Mouse (Mus musculus): Measurements from ENCODE around the gene Chst8. TPM values are rescaled to one million over a fixed set of nuclear protein-coding genes. Genes with fewer than 3 reads are reported as not detected.

Chst8 gene
- total RNA-seq, 2 experiments from 2014 or later, result 0.25 to 0.65 TPM

DNA sequence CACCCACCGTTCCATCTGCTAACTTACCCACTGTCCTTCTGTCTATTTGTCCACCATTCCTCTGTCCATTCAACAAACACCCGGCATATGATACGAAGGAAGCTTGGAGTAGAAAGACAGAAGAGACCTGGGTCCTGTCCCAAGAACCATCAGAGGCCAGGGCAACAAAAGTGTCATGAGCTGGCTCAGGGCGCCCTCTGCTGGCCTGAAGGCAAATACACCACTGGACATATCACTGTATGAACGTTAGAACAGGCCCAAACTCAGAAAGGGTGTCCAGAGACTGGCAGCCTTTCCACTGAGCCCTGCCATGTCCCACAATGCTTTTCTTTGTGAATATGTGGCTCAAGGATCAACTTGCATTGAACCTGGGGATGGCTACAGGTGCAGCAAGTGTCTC is 92.9 kb downstream of the Chst8 start:
- intact Hi-C loops (cut with DNase I), result loop anchor here (1.0 to 2.0 kb wide), 3 partner anchors 43 to 453 kb away; no protein-coding TSS in a partner anchor
- DNase-seq, result peak; percentile 75 to 80

DNA sequence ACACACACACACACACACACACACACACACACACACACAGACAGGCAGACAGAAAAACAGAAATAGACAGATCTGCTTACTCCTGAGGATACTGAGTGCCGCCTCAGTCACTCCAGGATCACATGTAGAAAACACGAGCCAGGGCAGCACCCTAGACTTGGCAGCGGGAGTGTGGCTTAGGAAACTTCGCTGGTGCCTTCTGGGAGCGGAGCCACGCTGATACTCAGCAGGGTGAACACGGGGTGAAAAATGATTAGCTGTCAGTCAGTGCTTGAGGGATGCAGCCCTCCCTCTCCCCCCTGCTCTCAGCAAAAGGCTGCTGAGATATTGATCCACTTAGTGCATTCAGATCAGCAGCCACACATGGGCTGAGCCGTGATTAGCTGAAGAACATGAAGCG is 93.9 kb downstream of the Chst8 start:
- DNase-seq, result peak; percentile 69 to 75
- intact Hi-C loops (cut with DNase I), result loop anchor here (1.0 to 2.0 kb wide), 3 partner anchors 42 to 454 kb away; no protein-coding TSS in a partner anchor

DNA sequence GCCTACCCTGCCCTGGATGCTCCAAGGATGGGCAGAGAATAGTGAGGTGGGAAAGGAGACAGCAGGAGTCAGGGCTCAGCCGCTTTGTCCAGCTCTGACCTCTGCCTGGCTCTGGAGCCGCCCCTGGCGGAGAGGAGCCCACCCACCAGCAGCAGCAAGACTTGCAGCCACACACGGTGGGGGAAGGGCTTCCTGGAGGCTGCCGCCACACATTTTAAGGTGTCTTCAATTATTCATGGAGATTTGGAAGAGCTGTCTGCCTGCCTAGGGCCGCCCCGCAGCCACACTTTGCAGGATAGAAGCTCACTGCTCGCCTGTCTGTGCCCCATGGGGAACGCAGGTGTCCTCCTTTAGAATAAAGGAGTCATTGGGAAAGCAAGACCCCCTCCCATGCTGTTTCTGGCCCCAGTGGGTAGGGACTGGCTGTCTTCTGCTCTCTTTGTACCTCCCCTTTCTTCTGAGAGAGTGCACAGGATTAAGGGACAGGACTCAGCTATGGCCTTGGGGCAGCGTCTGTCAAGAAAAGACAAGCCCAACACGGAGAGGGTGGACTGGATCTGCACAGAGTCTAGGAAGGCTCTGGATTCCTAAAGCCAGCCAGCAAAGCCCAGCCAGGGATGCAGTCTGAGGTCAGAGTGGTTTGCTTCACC is 95.2 kb downstream of the Chst8 start:
- intact Hi-C loops (cut with DNase I), result no loop called here
- DNase-seq, result no peak

DNA sequence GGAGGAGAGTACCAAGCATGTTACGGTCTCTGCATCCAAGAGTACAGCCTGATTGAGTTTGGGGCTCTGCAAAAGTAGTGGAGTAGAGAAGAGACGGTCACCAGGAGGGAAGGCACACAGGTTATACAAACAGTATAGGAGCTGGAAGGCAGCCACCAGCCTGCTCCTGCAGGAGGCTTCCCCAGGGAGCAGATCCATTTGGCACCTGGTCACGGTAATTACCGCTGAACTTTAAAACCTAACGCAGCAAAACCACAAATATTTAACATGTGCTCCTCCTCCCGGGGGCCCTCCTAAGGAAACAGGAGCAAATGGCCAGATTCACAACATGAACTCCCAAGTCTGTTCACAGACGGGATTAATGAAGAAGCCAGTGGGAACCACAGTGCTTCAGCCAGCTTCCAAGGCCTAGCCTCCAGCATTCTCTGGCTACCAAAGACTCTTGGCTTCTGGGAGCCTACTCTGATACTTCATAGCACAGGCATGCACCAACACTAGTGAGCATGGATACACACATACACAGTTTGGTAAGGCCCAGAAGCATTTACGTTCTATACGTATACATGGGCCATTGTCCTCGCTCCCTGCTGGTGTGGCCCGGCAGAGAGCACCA is 97.6 kb downstream of the Chst8 start:
- intact Hi-C loops (cut with DNase I), result no loop called here
- no peak for DNase-seq

DNA sequence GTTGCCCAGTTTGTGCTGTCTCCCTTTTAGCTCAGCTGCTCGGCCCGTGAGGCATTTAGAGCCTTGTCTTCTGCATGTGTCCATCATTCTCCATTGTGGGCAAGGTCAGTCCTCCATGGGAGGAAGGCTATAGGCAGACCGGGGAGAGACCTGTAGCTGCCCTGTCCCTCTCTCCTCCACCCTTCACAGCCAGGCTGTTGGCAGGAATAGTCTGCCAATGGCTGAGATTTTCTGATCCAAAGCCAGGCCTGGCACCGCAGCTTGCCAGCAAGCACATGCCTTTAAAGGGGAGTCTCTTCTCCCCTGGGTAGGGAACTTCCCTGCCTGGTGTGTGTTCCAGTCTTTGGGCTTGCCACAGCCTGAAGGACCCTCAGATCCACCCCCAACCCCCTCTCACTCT is 103.4 kb downstream of the Chst8 start:
- intact Hi-C loops (cut with DNase I), result loop anchor here (2.0 kb wide), 1 partner anchor 28 kb away; no protein-coding TSS in a partner anchor
- DNase-seq, result peak; percentile 78 to 80

DNA sequence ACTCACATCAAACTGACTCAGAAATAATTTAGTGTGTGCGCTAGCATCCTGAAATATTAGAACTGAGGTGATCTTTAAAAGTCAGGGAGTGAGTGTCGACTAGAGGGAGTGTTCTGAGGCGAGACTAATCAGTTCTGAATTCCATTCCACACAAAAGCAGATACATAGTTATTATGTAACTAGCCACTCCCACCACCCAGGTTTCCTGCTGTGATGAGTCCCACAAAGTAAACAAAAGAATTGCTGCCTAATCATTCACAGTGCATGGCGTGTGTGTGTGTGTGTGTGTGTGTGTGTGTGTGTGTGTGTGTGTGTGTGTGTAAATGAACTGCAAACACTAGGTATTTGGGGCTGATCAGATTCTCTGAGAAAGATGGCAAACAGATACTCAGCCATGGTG is 108.1 kb downstream of the Chst8 start:
- no peak for DNase-seq
- intact Hi-C loops (cut with DNase I), result no loop called here

DNA sequence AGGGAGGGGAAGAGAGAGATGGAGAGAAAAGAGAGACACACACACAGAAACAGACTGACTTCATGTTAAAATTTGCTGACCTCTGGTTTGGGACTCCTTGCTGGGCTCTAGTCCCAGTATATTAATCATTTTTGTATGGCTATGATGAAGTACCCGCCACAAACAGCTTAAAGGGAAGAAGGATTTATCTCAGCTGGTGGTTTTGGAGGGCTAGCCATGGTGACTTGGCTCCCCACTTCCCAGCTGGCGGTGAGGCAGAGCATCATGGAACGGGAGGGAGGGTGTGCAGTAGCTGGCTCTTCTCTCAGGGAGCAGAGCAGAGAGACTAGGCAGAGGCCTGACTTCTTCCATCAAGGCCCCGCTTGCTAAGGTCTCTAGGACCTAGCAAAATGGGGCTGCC is 109.1 kb downstream of the Chst8 start:
- no peak for DNase-seq

DNA sequence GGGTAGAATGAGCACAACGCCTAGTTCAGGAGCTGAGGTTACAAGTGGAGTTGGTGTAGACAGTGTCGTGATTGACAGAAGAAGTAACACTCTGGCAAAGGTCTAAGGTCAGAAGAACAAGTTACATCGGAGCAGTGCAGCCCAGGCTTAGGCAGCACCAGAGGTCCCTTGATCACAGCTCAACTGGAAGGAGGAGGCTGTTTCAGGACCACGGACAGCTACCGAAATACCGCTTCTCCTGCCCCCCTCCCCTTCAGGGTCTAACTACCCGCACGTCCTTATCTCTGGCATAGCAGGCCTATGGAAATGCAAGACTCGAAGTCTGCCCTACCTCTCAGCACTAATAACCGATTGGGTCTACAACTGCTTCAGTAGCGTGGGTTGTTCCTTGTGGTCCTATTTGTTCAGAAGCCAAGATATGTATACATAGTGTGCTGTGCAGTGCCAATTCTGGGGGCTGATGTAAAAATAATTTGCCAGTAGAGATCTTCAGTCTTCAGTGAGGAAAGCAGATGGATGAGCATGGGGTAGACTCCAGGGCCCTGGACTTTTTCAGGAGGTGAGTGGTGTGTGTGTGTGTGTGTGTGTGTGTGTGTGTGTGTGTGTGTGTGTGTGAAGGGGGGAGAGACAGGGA is 109.7 kb downstream of the Chst8 start:
- intact Hi-C loops (cut with DNase I), result no loop called here
- peak; percentile 40 to 65 for DNase-seq

More for the DNA sequence above, 109.1 kb downstream of the Chst8 start:
- intact Hi-C loops (cut with DNase I), result no loop called here

DNA sequence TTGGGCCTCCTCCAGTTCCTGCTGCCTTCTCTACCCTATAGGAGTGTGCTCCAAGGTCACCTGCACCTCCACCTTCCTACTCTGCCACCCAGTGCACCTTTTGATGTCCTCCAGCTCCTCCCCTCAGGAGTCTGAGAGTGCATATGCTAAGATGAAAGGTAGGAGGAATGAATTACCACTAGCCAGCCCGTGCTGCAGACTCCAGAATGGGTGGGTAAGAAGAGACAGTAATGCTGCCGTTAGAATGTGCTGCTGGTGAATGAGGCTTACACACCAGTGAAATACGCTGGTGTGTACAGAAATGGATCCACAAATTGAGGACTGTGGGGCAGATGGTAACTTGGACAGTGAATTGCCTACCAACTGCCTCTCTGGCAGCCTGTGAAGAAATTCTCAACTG is 112.6 kb downstream of the Chst8 start:
- DNase-seq, result no peak
- intact Hi-C loops (cut with DNase I), result no loop called here

DNA sequence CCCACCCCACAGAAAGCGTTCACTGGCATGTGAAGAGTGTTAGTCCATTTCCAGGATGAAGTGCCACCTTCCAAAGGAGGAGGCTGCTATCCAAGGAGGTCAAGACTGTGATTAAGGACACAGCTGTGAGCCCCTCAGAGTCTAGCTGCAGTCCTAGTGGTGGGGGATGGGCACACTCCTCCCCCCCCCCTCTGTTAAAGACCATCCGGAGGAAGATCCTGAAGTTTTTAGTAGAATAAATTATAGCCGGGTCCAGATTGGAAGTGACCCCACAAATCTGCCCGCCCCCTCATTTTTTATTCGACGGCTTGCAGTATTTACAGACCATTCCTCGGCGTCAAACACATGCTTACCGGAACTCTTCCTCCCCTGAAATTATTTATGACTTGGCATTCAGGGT is 114.3 kb downstream of the Chst8 start:
- intact Hi-C loops (cut with DNase I), result no loop called here

DNA sequence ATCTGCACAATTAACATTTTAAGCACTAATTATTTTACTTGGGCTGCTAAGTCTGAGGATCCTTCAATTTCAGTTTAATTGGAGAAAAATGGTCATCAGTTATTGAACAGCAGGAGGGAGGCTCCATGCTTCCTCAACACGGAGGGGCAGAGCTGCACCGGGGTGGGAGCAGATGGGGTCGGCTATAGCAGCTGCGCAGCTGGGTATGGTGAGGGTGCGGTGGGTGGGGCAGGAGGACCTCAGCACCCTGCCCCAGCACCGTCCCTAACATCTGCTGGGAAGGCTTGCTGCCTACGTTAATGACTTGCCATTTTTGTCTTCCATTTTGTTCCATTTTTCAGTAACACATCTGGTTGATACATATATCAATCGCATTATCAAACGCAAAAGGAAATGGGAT is 116.4 kb downstream of the Chst8 start:
- no peak for DNase-seq
- intact Hi-C loops (cut with DNase I), result no loop called here

More for the DNA sequence above, 114.3 kb downstream of the Chst8 start:
- DNase-seq, result no peak

DNA sequence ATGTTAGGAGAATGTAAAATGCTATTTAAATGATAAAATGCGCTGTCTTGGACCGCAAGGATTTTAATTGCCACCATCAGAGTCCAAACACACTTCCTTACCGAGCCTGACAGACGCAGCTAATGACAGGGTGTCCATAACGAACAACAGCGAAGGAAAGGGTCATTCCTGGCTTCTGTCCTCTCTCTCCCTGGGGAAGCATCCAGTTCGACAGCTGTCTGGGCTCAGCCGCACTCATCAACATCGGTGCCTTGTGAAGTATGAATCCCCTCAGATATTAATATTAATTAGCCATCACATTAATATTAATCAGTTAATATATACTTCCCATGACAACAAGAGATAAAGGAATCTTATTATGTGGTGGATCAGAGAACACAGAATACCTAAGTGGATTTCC is 117.6 kb downstream of the Chst8 start:
- intact Hi-C loops (cut with DNase I), result no loop called here
- no peak for DNase-seq

DNA sequence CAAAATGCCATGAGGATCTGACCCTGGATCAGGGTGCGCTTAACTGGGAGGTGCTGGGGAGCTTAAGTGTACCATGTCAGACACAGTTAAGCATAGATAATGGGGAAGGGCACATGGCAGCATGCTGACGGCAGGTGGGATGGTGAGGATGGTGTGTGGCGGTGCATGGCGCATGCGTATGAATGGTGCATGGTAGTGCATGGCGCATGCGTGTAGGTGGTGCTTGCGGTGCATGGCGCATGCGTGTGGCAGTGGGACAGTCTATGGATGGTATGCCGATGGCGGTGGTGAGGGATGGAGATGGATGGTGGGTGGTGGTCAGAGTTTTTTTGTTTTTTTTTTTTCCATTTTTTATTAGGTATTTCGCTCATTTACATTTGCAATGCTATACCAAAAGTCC is 118.6 kb downstream of the Chst8 start:
- DNase-seq, result no peak
- intact Hi-C loops (cut with DNase I), result no loop called here

DNA sequence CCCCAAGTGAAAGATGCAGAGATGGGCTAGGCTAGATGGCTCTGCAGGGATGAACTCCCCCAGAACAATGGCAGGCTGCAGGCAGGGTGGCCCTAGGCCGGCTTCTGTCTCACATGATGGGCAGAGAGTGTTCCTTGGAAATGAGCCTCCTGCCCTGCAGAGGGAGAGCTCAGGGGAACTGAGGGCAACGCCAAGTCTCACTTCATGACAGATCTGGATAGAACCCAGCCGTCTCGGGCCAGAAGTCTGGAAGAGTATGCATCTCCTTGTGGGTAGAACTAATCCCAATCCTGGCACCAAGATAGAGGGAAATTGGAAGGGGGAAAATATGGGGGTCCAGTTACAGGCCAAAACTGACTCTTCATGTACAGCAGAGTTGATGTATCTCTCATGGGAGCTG is 119.4 kb downstream of the Chst8 start:
- intact Hi-C loops (cut with DNase I), result no loop called here
- DNase-seq, result no peak

DNA sequence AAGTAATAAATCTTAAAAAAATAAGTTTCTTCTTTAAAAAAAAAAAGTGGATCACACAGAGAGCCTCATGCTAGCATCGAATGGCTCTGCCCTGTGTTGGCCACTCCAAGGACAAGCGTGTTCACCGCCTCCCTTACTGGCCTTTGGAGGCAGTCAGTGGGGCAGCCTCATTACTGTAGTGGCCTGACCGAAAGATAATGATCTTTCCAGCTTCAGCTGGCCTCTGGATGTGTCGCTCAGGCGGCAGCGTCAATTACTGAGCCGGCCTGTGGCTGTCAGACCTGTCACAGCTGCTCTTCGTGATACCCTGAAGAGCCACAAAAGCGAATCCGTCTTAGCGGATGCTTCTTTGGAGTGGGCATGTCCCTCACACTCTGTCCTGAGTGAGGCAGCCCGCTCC is 122.4 kb downstream of the Chst8 start:
- intact Hi-C loops (cut with DNase I), result no loop called here
- DNase-seq, result no peak

DNA sequence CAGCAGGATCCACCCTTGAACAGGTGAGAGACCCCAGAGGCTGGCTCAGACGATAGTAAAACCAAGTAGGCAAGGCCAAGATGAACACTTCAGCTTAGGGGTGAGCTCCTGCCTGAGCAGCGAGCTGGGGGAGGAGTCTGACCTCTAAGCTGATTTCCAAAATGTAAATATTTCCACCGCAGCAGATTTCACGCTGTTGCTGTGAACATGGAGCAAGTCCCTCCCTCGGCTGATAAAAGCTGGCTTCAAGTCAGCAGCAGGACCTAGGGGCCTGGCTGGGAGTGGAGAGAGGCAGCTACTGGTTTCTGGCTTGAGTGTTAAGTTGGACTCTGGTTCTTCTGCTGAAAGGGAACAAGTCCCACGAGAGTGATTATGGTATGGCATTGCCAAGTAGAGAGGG is 123.5 kb downstream of the Chst8 start:
- intact Hi-C loops (cut with DNase I), result no loop called here
- peak in 1 of 2 experiments; percentile 26 for DNase-seq

DNA sequence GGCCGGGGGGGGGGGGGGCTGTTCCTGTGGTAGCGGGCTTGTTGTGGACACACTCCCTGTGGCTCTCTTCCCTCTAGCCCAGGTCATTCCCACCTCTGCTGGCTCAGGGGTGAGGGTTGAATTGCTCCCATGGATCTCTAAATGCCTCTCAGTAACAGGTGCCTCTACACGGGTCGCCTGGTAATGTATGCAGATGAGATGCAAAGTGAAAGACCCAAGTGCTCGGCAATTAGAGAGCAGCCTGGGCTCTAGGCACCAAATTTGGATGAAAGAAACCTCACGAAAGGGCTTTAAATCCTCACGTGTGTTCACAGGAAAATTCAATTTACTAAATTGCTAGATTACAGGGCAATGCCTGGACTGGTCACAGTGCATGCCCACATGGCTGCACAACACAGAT is 126.7 kb downstream of the Chst8 start:
- intact Hi-C loops (cut with DNase I), result no loop called here
- DNase-seq, result no peak

DNA sequence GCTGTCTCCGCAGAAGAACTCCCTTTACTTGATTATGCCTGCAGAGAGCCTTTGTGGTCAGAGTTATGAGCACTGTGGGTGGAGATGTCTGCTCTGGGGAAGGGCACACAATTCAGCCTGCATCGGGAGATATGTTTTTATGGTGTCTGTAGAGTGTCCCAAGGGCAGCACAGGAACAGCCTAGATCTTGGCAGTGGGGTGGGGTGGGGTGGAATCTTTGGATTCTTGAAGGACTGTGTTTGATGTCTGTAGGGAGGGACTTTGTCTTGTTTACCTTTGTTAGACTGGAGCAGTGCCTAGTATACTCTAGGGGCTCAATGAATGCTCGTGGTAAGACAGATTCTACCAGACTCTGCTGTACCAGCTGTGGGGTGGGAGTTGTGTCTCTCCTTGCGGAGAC is 127.3 kb downstream of the Chst8 start:
- no peak for DNase-seq
- intact Hi-C loops (cut with DNase I), result no loop called here

DNA sequence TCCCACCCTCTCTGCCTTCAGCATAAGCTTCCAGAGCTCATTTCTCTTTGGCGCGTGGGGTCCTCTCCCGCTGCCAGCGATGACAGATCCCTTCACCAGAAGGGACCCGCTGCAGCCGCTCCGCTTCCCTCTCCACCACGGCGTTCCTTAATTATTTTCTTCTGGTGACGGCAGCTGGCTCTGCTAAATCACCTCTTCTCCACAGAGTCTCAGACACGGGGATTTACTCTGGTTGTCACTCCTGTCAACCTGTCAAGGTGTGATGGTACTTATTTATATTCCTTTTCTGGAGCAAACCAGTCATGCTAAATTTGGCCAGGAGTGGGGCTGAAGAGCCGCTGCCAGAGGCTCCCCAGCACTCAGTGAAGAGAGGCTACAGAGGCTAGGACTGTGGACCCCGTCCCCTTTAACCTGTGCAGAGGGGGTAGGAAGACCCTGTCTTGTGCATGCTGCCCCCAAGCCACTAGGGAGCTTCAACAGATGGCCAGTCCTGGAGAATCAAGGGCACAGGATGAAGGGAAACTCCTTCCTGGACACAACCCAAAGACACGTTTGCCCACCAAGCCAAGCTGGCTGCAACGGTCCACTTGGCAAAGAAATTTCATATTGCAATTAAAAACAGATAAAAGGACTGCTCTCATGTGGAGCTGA is 131.6 kb downstream of the Chst8 start:
- intact Hi-C loops (cut with DNase I), result loop anchor here (2.0 kb wide), 1 partner anchor 28 kb away; no protein-coding TSS in a partner anchor
- no peak for DNase-seq

DNA sequence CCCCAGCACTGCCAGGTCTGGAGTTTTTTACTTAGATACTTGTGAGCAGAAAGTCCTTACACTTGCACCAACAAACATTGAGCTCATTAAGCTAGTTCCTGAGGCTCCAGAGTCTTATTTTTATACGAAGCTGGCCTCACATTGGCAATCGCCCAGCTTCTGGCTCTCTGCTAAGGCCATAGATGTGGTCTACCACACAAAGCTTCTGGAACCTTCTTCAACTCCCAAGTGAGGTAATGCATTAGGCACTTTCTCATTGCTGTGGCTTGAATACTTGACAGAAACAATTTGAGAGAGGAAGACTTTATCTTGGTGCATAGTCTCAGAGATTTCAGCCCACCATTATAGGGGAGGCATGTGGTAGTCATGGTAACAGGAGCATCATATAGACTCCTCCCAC is 132.6 kb downstream of the Chst8 start:
- no peak for DNase-seq
- intact Hi-C loops (cut with DNase I), result loop anchor here (2.0 to 5.0 kb wide), 2 partner anchors 29 to 347 kb away; no protein-coding TSS in a partner anchor

DNA sequence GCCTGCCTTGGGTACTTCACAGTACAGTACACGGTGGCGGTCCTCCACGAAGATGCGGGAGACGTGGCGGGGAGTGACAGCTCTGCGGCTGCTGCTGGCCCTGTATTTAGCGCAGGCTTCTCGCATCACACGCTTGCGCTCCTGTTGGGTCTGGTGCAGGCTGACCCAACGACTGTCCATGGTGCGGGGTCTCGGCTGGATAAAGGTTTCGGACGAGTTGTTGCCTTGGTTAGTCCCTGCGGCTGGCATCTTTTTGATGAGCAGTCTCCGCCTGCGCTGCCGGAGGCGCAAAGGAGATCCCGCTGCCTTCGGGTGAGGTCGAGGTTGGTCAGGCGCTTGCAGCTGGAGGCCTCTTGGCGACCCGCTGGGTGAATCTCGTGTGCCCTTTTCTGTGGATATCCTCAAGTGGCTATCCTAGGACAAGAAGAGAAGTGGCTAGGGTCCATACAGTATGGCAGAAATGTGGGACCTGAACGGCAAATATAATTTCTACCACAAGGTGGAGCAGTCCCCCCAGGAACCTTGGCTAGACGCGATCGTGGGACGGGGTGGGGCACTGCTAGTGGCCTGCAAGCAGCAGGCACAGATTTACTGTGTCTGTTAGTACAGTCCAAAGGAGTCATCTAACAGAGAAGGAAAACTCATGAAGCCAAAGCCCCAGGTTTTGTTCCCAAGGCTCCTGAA is 136.5 kb downstream of the Chst8 start:
- peak; percentile 87 to 90 for DNase-seq
- intact Hi-C loops (cut with DNase I), result loop anchor here (1.0 to 5.0 kb wide), 4 partner anchors 43 to 495 kb away; no protein-coding TSS in a partner anchor

All from heart, postnatal 10 days (tissue).